Mouse (Mus musculus) lung, postnatal 25 days (tissue): ENCODE measurements around the gene Ccdc148.
A peak's percentile ranks its signal among the peaks of the same experiment; 100 is the strongest.

Experiments used
- DNase-seq: peaks from one replicate; pipeline ENCODE4 v3.0.0; 2022; ENCODE audit warnings: low spot score

The Ccdc148 gene

DNA sequence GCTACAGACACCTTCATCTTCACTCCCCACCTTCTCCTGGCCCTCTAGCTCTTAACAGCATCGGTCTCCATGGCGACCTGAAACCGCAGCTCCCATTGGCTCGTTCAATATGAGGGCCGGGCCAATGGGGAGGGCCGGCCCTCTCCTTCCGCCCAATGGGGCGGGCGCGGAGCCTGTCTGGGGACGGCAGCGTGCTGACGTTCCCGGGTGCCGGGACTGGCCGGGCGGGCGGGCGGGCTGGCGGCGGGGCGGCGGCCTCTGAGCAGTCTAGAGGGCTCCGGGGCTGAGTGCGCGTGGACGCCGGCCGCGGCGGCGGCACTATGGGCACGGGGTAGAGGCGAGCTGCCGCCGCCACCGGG is at the start of gene Ccdc148, which contains the start of gene Pkp4:
Ccdc148 (minus strand) TSS at position 79 of the 359 bp plus-strand sequence.
Pkp4 (plus strand) TSS at position 246 of the 359 bp plus-strand sequence.
- peak; percentile 95 for DNase-seq

- DNase-seq, result no peak
Measured at GRCm38 (mm10) chr2:59208276-59208675, 47.8 kb upstream of the Ccdc148 start.

- DNase-seq, result no peak
Measured at GRCm38 (mm10) chr2:59207725-59208124, 47.2 kb upstream of the Ccdc148 start.

- no peak for DNase-seq
Measured at GRCm38 (mm10) chr2:59207240-59207639, 46.8 kb upstream of the Ccdc148 start.

- DNase-seq, result no peak
Measured at GRCm38 (mm10) chr2:59206190-59206589, 45.7 kb upstream of the Ccdc148 start.

GRCm38 (mm10) chr2:59205092-59205491 is 44.6 kb upstream of the Ccdc148 start:
- no peak for DNase-seq

- DNase-seq, result no peak
Measured at GRCm38 (mm10) chr2:59203627-59204425, 43.3 kb upstream of the Ccdc148 start.

DNA sequence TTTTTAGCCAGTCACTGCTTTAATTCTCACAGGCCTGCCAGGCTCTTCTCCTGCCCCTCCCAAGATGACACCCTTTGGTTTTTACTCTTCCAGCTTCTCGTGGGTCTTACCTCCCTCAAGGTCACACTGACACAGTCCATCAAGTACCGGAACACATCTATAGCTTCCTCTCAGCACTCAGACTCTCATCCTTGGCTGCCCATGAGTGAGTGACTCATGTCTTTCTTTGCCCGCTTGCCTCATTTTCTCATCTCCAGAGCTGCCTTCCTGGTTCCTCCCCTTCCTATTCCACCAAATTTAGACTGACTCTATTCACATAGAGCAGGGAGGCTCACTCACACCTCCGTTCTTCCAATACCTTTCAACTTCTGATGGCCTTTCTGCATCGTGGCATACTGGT is 42.4 kb upstream of the Ccdc148 start:
- DNase-seq, result no peak

GRCm38 (mm10) chr2:59200511-59200910 is 40.0 kb upstream of the Ccdc148 start:
- no peak for DNase-seq

DNA sequence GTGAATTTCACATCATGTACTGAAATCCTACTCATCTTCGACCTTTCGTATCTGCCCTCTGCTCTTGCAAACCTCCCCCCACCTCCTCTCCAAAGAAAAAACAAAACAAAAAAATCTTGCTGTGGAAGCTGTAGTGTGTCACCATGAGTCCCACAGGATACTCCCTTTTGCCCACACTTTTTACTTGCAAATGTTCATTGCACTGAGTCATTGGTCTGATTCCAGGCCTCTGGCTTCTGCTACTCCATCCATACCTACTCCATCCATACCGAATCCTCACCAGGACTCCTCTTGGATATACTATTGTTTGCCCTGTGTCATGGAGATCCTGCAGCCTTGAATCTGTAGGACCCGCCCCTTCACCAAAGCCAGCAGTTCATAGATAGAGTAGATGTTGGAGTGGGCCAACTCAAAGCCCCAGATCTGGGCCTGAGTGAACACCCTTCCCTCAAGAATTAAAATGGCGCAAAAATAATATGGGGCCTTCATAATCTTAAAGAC is 39.0 kb upstream of the Ccdc148 start:
- DNase-seq, result no peak

- DNase-seq, result no peak
Measured at GRCm38 (mm10) chr2:59197156-59197555, 36.7 kb upstream of the Ccdc148 start.

- DNase-seq, result no peak
Measured at GRCm38 (mm10) chr2:59193117-59193516, 32.6 kb upstream of the Ccdc148 start.

DNA sequence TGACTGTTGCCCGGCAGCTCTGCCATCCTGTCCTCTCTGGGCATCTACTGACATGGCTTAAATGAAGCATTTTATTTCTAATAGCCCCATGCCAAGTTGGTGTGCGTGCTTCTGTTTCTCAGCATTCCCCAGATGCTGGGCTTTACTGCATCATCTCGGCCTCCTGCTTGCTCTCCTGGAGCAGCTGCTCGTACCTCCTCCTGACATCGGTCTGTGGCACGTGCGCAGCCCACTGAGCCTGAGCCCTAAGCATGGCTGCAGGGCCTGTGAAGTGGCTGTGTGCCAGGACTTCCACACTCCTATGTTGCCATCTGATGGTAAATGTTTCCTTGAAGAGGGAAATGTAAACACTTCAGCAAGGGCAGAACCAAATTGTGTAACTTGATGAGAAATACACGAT is 31.0 kb upstream of the Ccdc148 start:
- peak; percentile 57 for DNase-seq

DNA sequence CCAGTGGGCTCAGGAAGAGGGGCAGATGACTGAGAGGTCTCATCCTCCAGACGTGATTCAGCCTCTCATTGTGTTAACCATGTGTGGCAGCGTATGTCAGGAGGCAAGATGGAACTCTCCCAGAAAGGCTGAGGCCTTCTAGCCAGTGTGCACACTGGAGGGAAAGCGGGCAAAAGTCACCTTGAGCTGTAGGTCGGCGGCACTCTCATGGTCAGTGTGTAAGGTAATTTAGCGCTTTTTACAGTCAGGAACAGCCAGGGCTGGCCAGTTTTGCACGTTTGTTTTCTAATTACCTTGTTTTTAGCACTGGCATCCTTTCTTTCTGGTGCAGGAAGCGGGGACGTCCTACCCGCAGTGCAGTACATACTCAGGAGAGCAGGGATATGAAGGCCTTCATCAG is 29.7 kb upstream of the Ccdc148 start:
- DNase-seq, result no peak

GRCm38 (mm10) chr2:59189661-59190185 is 29.2 kb upstream of the Ccdc148 start:
- DNase-seq, result no peak

DNA sequence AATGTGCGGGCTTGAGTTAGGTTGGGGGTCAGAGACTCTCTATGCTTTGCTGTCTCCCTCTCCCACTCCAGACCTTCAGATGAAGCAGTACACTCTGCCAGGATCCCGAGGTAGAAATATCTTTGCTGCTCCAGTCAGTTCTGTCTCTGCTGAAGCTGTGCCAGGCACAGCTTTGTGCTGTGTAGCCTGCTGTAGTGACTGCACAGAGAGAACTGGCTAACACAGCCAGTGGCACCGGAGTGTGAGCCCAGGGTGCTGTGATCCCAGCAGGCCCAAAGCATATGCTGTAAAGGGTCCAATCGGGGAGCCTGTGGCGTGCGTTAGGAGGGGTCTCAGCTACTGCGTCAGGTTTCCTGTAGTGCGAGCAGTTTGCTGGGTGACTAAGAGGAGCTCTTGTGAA is 27.8 kb upstream of the Ccdc148 start:
- no peak for DNase-seq

DNA sequence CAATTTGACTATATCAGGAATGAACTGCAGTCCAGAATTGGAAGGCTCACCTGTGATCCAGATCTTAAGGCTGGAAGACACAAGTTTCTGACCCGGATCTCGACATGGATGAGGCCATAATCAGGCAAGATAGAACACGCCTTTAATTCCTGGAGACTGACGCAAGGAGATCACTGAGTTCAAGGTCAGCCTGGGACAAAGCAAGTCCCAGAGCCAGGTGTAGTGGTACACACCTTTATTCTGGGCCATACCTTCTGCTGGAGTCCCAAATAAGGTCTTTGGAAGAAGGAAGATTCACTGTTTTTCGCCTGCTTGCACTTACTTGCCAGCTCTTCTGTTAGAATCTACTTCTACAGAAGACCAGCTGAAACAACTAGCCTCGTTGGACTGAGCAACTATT is 26.5 kb upstream of the Ccdc148 start:
- DNase-seq, result no peak

GRCm38 (mm10) chr2:59186122-59186521 is 25.6 kb upstream of the Ccdc148 start:
- DNase-seq, result no peak

DNA sequence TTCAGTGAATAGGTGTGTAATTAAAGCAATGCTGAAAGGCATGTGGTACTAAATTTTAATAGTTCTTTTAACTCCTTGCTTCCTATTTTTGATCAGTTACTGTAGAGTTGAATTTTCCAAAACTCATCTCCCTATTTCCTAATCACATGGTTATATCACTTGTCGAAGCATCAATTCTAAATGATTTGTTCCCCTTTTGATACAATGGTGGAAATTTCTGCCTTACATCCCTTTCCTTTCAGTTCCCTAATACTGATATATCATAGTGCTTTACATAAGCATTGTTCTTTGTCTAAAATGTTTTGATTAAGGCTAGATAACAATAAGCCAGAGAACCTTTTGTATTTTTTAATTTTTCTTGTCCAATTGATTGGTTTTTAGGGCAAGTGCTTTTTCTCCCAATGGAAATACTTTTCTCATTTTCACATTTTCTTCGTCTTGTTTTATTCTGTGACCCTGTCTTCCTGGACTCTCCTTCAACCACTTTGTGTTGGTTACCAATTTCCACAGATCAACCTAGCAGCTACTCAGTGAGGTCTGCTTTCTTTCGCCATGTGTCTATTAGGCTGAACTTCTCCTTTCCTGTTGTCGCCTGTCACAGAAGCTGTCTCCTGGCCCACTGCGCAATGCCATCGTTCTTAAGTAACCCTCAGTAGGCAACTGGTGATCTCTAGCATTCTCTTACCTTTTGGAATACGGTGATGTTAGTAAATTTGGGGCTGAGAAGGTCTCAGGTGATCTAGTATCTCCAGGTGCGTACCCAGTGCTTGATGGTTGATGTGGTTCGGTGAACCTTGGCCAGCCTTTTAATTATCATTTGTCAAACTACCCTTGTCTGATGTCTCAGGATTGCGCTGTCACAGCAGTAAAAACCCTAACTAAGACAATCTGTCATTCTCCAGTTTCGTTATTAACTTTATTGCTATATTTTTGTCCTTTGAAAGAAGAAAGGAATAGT is 23.9 kb upstream of the Ccdc148 start:
- DNase-seq, result no peak

DNA sequence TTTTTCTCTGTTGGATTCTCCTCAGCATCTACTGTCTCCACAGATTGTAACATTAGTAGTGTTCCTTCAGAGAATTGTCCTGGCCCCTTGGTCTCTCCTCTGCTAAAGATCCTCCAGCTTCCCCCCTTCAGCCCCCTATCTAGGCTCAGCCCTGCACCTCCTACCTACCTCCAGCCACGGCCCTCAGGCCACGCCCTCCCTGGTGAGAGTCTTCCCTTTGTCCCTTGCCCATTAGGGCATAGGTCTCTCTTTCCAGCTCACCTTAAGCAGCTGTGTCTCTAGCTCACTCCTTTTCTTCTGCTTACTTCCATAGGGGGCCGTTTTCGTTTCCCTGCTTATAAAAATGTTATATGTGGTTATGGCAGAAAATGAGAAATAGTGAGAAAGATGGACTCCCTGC is 23.1 kb upstream of the Ccdc148 start:
- DNase-seq, result no peak

DNA sequence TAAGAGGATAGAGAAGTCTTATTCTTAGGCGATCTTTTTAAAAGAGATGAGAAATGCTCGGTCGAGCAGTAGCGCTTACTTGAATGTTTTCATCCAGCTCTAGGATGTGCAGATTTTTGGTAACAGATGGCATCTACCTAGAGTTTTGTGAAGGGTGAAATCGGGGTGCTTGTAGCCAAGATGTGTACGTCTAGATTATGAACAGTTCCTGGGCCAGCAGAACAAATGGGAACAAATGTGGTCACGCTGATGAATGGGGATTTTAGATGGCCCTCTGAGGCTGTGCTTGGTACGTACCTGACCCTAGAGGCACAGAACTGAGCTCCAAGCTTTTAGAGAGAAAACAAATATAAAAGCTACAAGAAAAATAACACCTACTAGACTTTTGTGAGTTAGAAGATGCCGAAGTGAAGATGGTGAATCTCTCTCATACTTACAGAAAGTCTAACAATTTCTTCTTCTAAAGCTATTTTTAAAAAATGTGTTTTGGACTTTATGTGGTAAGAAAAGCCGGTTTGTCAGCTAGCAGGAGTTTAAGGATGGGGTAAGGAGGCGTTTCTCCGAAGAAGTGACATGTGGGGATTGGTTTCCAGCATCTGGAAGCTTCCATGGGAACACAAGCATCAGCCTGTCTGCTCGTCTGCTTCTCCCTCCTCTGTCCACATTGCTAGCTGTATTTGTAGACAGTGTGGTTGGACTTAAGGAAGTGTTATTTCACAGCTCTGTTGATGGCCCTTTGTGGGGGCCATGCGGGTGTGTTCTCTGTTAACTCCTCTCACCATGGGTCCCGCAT is 21.0 kb upstream of the Ccdc148 start:
- DNase-seq, result no peak

DNA sequence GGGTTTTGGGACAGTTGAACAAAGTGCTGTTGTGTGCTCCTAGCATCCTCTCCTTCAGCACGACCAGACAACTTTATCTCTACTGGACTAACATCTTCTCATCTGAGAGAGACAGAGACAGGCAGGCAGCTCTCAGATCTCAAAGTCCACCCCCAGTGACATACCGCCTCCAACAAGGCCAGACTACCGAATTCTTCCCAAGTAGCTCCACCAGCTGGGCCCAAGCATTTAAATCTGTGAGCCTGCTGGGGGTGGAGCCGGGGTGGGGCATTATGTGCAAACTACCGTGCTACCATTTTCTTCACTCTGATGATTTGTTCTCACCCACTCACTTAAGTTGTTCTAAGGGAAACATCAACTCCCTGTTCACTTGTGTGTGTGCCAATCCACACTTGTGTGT is 19.0 kb upstream of the Ccdc148 start:
- no peak for DNase-seq
